20 mouse cellular contexts compared by ENCODE assay signal in the genomic region with DNA sequence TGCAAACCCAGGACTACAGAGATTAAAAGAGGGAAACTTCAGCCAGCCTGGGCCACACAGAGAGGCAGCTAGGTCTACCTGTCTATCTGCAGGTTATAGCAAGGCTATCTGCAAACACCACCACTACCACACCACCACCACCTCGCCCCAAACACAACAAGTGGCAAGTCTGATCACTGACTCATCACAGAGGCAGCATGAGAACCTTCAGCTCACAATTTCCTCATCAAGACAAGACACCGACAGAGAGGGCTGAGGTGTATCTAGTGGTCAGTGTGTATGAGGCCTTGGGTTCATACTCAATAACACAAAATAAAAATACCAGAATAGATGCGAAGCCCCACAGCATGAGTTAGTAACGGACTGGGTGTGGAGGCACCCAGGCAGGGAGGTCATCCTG. TPM values are rescaled to one million over a fixed set of nuclear protein-coding genes. Genes with fewer than 3 reads are reported as not detected.
DNase-seq lines count a peak whose midpoint lies in the region; ATAC-seq and TF ChIP-seq lines count a peak whose summit lies in the region.
"Had no signal": no experiment of that assay in that cellular context is flagged by ENCODE, and none has a peak within 500 bp of the region (broad histone marks: within the 10 kb centered on the region; RNA-seq: fewer than 3 reads in every experiment).

No protein-coding gene starts in this region.

- peak overlapping the region; percentile 54; the same call in 1 of the 2 replicates for H3K27ac ChIP-seq in lung, postnatal 0 days (ENCODE audit: low read length)
- H3K27ac ChIP-seq in liver, embryonic 13.5 days, result no peak overlapping the region
- no peak overlapping the region for H3K27ac ChIP-seq in embryonic facial prominence, embryonic 10.5 days (replicated peaks)
- H3K27ac ChIP-seq: heart, embryonic 13.5 days; limb, embryonic 12.5 days; midbrain, embryonic 10.5 days; neural tube, embryonic 12.5 days had no signal

- TF ChIP-seq EP300 in lung, postnatal 0 days (IDR thresholded peaks at IDR 0.05), result no peak

- no peaks in the 10 kb centered on the region for H3K9me3 ChIP-seq in lung, postnatal 0 days (ENCODE audit: low read length)
- H3K9me3 ChIP-seq in liver, embryonic 13.5 days (replicated peaks), result no peaks in the 10 kb centered on the region
- no peaks in the 10 kb centered on the region for H3K9me3 ChIP-seq in embryonic facial prominence, embryonic 10.5 days
- H3K9me3 ChIP-seq: heart, embryonic 13.5 days; limb, embryonic 12.5 days; midbrain, embryonic 10.5 days; neural tube, embryonic 12.5 days had no signal

- H3K4me2 ChIP-seq in lung, postnatal 0 days (replicated peaks; ENCODE audit: low read depth, low read length), result no peak overlapping the region
- H3K4me2 ChIP-seq in liver, embryonic 13.5 days, result no peak overlapping the region
- H3K4me2 ChIP-seq: heart, embryonic 13.5 days; limb, embryonic 12.5 days; neural tube, embryonic 12.5 days had no signal

- H3K4me1 ChIP-seq in lung, postnatal 0 days (ENCODE audit: insufficient read depth, low read depth, low read length), result peaks cover 3% of the 10 kb centered on the region; the same call in 1 of the 2 replicates
- peaks cover 16% of the 10 kb centered on the region for H3K4me1 ChIP-seq in lung, adult 2 months (ENCODE audit: control insufficient read depth, insufficient read depth, low read length)
- peaks cover 29% of the 10 kb centered on the region for H3K4me1 ChIP-seq in liver, embryonic 13.5 days (replicated peaks)
- H3K4me1 ChIP-seq in embryonic facial prominence, embryonic 10.5 days, result peaks cover 23% of the 10 kb centered on the region
- H3K4me1 ChIP-seq: limb, embryonic 12.5 days; neural tube, embryonic 12.5 days had no signal

- H3K9ac ChIP-seq in lung, postnatal 0 days (replicated peaks; ENCODE audit: low read depth), result no peak overlapping the region
- H3K9ac ChIP-seq in liver, embryonic 13.5 days, result 0 out of 2 replicates have a peak overlapping the region, but pooled peaks have one; percentile 17
- H3K9ac ChIP-seq: forebrain, postnatal 0 days; heart, embryonic 13.5 days; limb, embryonic 12.5 days; neural tube, embryonic 12.5 days had no signal

- H3K27me3 ChIP-seq in lung, postnatal 0 days (replicated peaks; ENCODE audit: insufficient read depth, low read length), result no peaks in the 10 kb centered on the region
- no peaks in the 10 kb centered on the region for H3K27me3 ChIP-seq in liver, embryonic 13.5 days
- H3K27me3 ChIP-seq in embryonic facial prominence, embryonic 10.5 days (replicated peaks; ENCODE audit: low read depth, poor library complexity, severe bottlenecking), result no peaks in the 10 kb centered on the region
- H3K27me3 ChIP-seq: heart, embryonic 13.5 days; limb, embryonic 12.5 days; neural tube, embryonic 12.5 days had no signal

- no peak overlapping the region for H3K4me3 ChIP-seq in lung, postnatal 0 days (ENCODE audit: low read depth, low read length)
- no peak overlapping the region for H3K4me3 ChIP-seq in lung, adult 2 months (replicated peaks; ENCODE audit: extremely low read depth, low read depth, low read length)
- H3K4me3 ChIP-seq in liver, embryonic 13.5 days (replicated peaks), result no peak overlapping the region
- no peak overlapping the region for H3K4me3 ChIP-seq in embryonic facial prominence, embryonic 10.5 days
- H3K4me3 ChIP-seq: heart, embryonic 13.5 days; limb, embryonic 12.5 days; midbrain, embryonic 10.5 days; neural tube, embryonic 12.5 days had no signal

- TF ChIP-seq CTCF in lung, postnatal 0 days (IDR thresholded peaks at IDR 0.05), result no peak
- no peak for TF ChIP-seq CTCF in lung, adult 2 months (IDR thresholded peaks at IDR 0.05; ENCODE audit: insufficient read depth, low read length)

- DNase-seq in lung, postnatal 0 days (ENCODE audit: low spot score), result no peak
- DNase-seq in lung, adult 2 months, result no peak
- no peak for DNase-seq in liver, embryonic 13.5 days
- DNase-seq in embryonic facial prominence, embryonic 10.5 days (ENCODE audit: low spot score), result no peak
- no peak for DNase-seq in heart, adult 9 months (ENCODE audit: low spot score in 2 of 2)
- no peak for DNase-seq in frontal cortex, postnatal 25 days (ENCODE audit: low spot score in 2 of 2)
- DNase-seq: adrenal gland, postnatal 25 days; cerebellum, adult 9-10 months; forebrain, postnatal 0 days; gastrocnemius, postnatal 25 days; heart, adult 18-20 months; heart, postnatal 14 days; lung, adult 18-20 months; thymus, postnatal 14 days had no signal

- 76% methylated on average over 4 of the region's 4 CpGs for WGBS in lung, postnatal 0 days
- WGBS in lung, adult 2 months, result 80% methylated on average over 4 of the region's 4 CpGs
- WGBS in liver, embryonic 13.5 days (ENCODE audit: insufficient replicate concordance), result 60% methylated on average over 4 of the region's 4 CpGs
- 82% methylated on average over 4 of the region's 4 CpGs for WGBS in embryonic facial prominence, embryonic 10.5 days

- no peaks in the 10 kb centered on the region for H3K36me3 ChIP-seq in lung, postnatal 0 days (ENCODE audit: insufficient read depth, low read length)
- 0 out of 2 replicates have a peak, but pooled peaks cover 3% of the 10 kb centered on the region for H3K36me3 ChIP-seq in liver, embryonic 13.5 days
- no peaks in the 10 kb centered on the region for H3K36me3 ChIP-seq in embryonic facial prominence, embryonic 10.5 days (replicated peaks)
- H3K36me3 ChIP-seq: heart, embryonic 13.5 days; limb, embryonic 12.5 days; midbrain, embryonic 10.5 days; neural tube, embryonic 12.5 days had no signal

- ATAC-seq in lung, postnatal 0 days, result no peak
- ATAC-seq in liver, embryonic 13.5 days (ENCODE audit: low read depth), result peak; percentile 51
- ATAC-seq in megakaryocyte-erythroid progenitor cell, adult 5-6 weeks (replicated peaks; ENCODE audit: low FRiP score, low TSS enrichment, poor library complexity, severe bottlenecking), result peak; percentile 45; the same call in 1 of the 2 replicates
- ATAC-seq: forebrain, postnatal 0 days; intestine, postnatal 0 days had no signal

- no peak for TF ChIP-seq POLR2A in lung, adult 2 months (IDR thresholded peaks at IDR 0.05; ENCODE audit: borderline replicate concordance, extremely low read depth, low read depth, low read length)

RNA-seq across cellular contexts. Expression of a gene that starts 9.3 kb away (rescaled TPM):
- polyA plus RNA-seq in lung, postnatal 0 days (2015; fragmentation: Nextera tagmentation; extraction: Ambion mirVana), result 4.1 and 4.5 TPM in 2 replicates
- 6.4 and 11.1 TPM in 2 replicates for polyA plus RNA-seq in lung, adult 2 months (2012; rRNA removed)
- 2.5 and 2.6 TPM in 2 replicates for polyA plus RNA-seq in liver, embryonic 13.5 days (2015; fragmentation: Nextera tagmentation; extraction: Ambion mirVana)
- total RNA-seq in megakaryocyte-erythroid progenitor cell, adult 5-6 weeks (2014; fragmentation: Nextera tagmentation), result 9.5 and 14.1 TPM in 2 replicates
- 2.9 and 5.5 TPM in 2 replicates for total RNA-seq in megakaryocyte-erythroid progenitor cell, adult 5-6 weeks (2017)
- polyA plus RNA-seq in embryonic facial prominence, embryonic 10.5 days (2016; fragmentation: Nextera tagmentation; extraction: Ambion mirVana), result 1.3 and 1.4 TPM in 2 replicates
